ENCODE assay signal across 11 mouse cellular contexts in genomic region chr4:123202094-123202420, GRCm38 (mm10). TPM values are rescaled to one million over a fixed set of nuclear protein-coding genes. Genes with fewer than 3 reads are reported as not detected.
A peak's percentile ranks its signal among the peaks of the same experiment; 100 is the strongest.
DNase-seq lines count a peak whose midpoint lies in the region; ATAC-seq and TF ChIP-seq lines count a peak whose summit lies in the region.
"Had no signal": no experiment of that assay in that cellular context is flagged by ENCODE, and none has a peak within 500 bp of the region (broad histone marks: within the 10 kb centered on the region; RNA-seq: fewer than 3 reads in every experiment).

No protein-coding gene starts in this region.

- ATAC-seq in midbrain, embryonic 12.5 days (ENCODE audit: low FRiP score, low read depth) = no peak

- no peaks in the 10 kb centered on the region for H3K79me2 ChIP-seq in heart, adult 2 months (replicated peaks; ENCODE audit: control insufficient read depth, insufficient read depth, low read length)

- H3K9me3 ChIP-seq in hindbrain, embryonic 10.5 days = no peaks in the 10 kb centered on the region
- H3K9me3 ChIP-seq in midbrain, embryonic 12.5 days = no peaks in the 10 kb centered on the region
- H3K9me3 ChIP-seq: liver, embryonic 13.5 days had no signal

- no peak for TF ChIP-seq POLR2A in heart, adult 2 months (IDR thresholded peaks at IDR 0.05; ENCODE audit: insufficient read depth, low read depth, low read length)

- peaks cover 3% of the 10 kb centered on the region for H3K4me1 ChIP-seq in heart, adult 2 months (ENCODE audit: control insufficient read depth, insufficient read depth, low read length)
- peaks cover 16% of the 10 kb centered on the region for H3K4me1 ChIP-seq in hindbrain, embryonic 10.5 days (replicated peaks)
- H3K4me1 ChIP-seq in midbrain, embryonic 12.5 days = peaks cover 14% of the 10 kb centered on the region

- 21% methylated on average over 8 of the region's 8 CpGs for WGBS in heart, adult 2 months
- WGBS in hindbrain, embryonic 10.5 days = 5% methylated on average over 8 of the region's 8 CpGs
- 10% methylated on average over 8 of the region's 8 CpGs for WGBS in midbrain, embryonic 12.5 days

- peak overlapping the region; percentile 48 for H3K4me3 ChIP-seq in heart, adult 2 months
- peak overlapping the region; percentile 60 for H3K4me3 ChIP-seq in hindbrain, embryonic 10.5 days
- peak overlapping the region; percentile 46 for H3K4me3 ChIP-seq in midbrain, embryonic 12.5 days

- TF ChIP-seq CTCF in heart, adult 2 months (IDR thresholded peaks at IDR 0.05) = no peak

- no peak for DNase-seq in heart, adult 2 months
- no peak for DNase-seq in heart, postnatal 4 days
- peak; percentile 20 for DNase-seq in ES-CJ7 (ENCODE audit: low read depth, low spot score)
- no peak for DNase-seq in hindbrain, embryonic 10.5 days (ENCODE audit: low spot score)
- DNase-seq in thymus, postnatal 10 days (ENCODE audit: low spot score in 2 of 2) = no peak
- no peak for DNase-seq in layer of hippocampus, adult 9-10 months (ENCODE audit: low spot score)
- DNase-seq in frontal cortex, postnatal 36 days (ENCODE audit: low spot score in 2 of 2) = no peak
- DNase-seq: liver, embryonic 13.5 days; thymus, adult 2 months had no signal

- H3K4me2 ChIP-seq in midbrain, embryonic 12.5 days (replicated peaks) = peak overlapping the region; percentile 85

- H3K36me3 ChIP-seq in heart, adult 2 months (ENCODE audit: control insufficient read depth, insufficient read depth, low read length) = no peaks in the 10 kb centered on the region
- H3K36me3 ChIP-seq in hindbrain, embryonic 10.5 days = no peaks in the 10 kb centered on the region
- H3K36me3 ChIP-seq in midbrain, embryonic 12.5 days = no peaks in the 10 kb centered on the region
- H3K36me3 ChIP-seq: liver, embryonic 13.5 days had no signal

- peak overlapping the region; percentile 62 for H3K9ac ChIP-seq in heart, adult 2 months (ENCODE audit: low read depth, low read length)
- H3K9ac ChIP-seq in midbrain, embryonic 12.5 days (replicated peaks) = 0 out of 2 replicates have a peak overlapping the region, but pooled peaks have one; percentile 59
- H3K9ac ChIP-seq: liver, embryonic 13.5 days had no signal

- TF ChIP-seq EP300 in heart, adult 2 months (IDR thresholded peaks at IDR 0.05; ENCODE audit: insufficient read depth, low read depth, low read length) = no peak

- peak overlapping the region; percentile 89 for H3K27ac ChIP-seq in heart, adult 2 months
- H3K27ac ChIP-seq in hindbrain, embryonic 10.5 days = no peak overlapping the region
- no peak overlapping the region for H3K27ac ChIP-seq in midbrain, embryonic 12.5 days (replicated peaks)
- H3K27ac ChIP-seq: liver, embryonic 13.5 days had no signal

- H3K27me3 ChIP-seq in heart, adult 2 months (ENCODE audit: control insufficient read depth, insufficient read depth, low read length) = no peaks in the 10 kb centered on the region
- H3K27me3 ChIP-seq in hindbrain, embryonic 10.5 days (ENCODE audit: insufficient read depth, poor library complexity, severe bottlenecking) = peaks cover 61% of the 10 kb centered on the region
- H3K27me3 ChIP-seq in midbrain, embryonic 12.5 days = peaks cover 53% of the 10 kb centered on the region

- intact Hi-C loops in heart, adult 2 months (cut with DNase I) = no loop called here

RNA-seq across cellular contexts. Expression of gene Nt5c1a, which starts 0.8 kb away (rescaled TPM):
- 10 to 100 TPM; 50.8 to 57.6 TPM for total RNA-seq in heart, adult 2 months (2021)
- polyA plus RNA-seq in heart, adult 2 months (2012; rRNA removed) = 19.6 and 41.6 TPM in 2 replicates
- total RNA-seq in heart, postnatal 4 days (2021) = 10 to 100 TPM; 21.3 to 24.6 TPM
- not detected in 2 replicates for polyA plus RNA-seq in hindbrain, embryonic 10.5 days (2016; fragmentation: Nextera tagmentation; extraction: Ambion mirVana)
- polyA plus RNA-seq in midbrain, embryonic 12.5 days (2016; fragmentation: Nextera tagmentation; extraction: Ambion mirVana) = not detected in 2 replicates
- total RNA-seq: neutrophil, adult 5-6 weeks had no signal
- polyA plus RNA-seq: liver, embryonic 13.5 days had no signal

RNA-seq across cellular contexts. Expression of gene Hpcal4, which starts 19.0 kb away (rescaled TPM):
- total RNA-seq in heart, adult 2 months (2021) = under 1 TPM; 0.09 to 0.10 TPM
- 0.35 and 0.38 TPM in 2 replicates for polyA plus RNA-seq in heart, adult 2 months (2012; rRNA removed)
- total RNA-seq in heart, postnatal 4 days (2021) = under 1 TPM; 0.26 to 0.54 TPM
- polyA plus RNA-seq in hindbrain, embryonic 10.5 days (2016; fragmentation: Nextera tagmentation; extraction: Ambion mirVana) = 0.41 and 0.52 TPM in 2 replicates
- 2.4 and 3.5 TPM in 2 replicates for polyA plus RNA-seq in midbrain, embryonic 12.5 days (2016; fragmentation: Nextera tagmentation; extraction: Ambion mirVana)
- total RNA-seq: neutrophil, adult 5-6 weeks had no signal
- polyA plus RNA-seq: liver, embryonic 13.5 days had no signal

RNA-seq across cellular contexts. Expression of gene Heyl, which starts 31.3 kb away (rescaled TPM):
- total RNA-seq in heart, adult 2 months (2021) = 10 to 100 TPM; 15.8 to 16.5 TPM
- 16.8 and 21.3 TPM in 2 replicates for polyA plus RNA-seq in heart, adult 2 months (2012; rRNA removed)
- 10 to 100 TPM; 26.9 to 28.3 TPM for total RNA-seq in heart, postnatal 4 days (2021)
- polyA plus RNA-seq in hindbrain, embryonic 10.5 days (2016; fragmentation: Nextera tagmentation; extraction: Ambion mirVana) = 11.5 and 21.7 TPM in 2 replicates
- polyA plus RNA-seq in midbrain, embryonic 12.5 days (2016; fragmentation: Nextera tagmentation; extraction: Ambion mirVana) = 7.4 and 8.0 TPM in 2 replicates
- total RNA-seq: neutrophil, adult 5-6 weeks had no signal

Comparison
In these comparisons a context has a peak if more than half of its experiments do, and no peak if none do; other contexts are left out.
1. RNA of gene Nt5c1a, which starts 0.8 kb away (polyA plus RNA-seq): 19.6 to 41.6 TPM in heart, adult 2 months; not detected in hindbrain, embryonic 10.5 days and not detected in midbrain, embryonic 12.5 days; every median in the first group is over 10 times any median in the second.
2. Peak in every context shown above with its lines, with median percentiles within 50 percentile points of each other: H3K4me3 ChIP-seq.